Mouse (Mus musculus) ovary, postnatal 14 days (tissue): Measurements from ENCODE around the gene Fcrl1.
"Not testable (repeated sequence)": the region's sequence is repeated elsewhere in the genome, so short reads cannot be mapped to it uniquely, and the experiment has no call there.

Experiments
- DNase-seq: peaks from one replicate; pipeline ENCODE4 v3.0.0; 2022; ENCODE audit warnings: low spot score

Fcrl1 gene

GRCm38 (mm10) chr3:87376195-87377165 is at the start of gene Fcrl1:
Gene Fcrl1, plus strand, starts transcription at chr3:87376387.
- DNase-seq, result no peak

- no peak for DNase-seq
Observed at GRCm38 (mm10) chr3:87337899-87338298, 38.3 kb upstream of the Fcrl1 start.

DNA sequence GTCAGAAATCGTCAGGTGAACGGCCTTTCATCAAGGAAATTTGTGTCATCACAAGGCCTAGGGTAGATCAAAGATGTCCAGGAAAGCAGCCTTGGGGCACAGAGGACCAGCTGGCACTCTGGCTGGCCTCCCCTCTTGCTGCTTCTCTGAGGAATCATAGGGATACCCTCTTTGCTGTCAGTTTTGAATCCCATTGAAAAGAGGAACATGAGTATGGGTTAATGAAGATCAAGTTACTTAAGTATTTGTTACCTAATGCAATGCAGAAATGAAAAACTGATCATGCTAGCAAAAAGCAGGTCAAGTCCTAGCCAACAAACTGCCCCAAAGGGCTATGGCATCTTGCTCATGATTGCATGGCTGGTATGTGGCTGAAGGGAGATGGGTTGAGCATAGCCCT is 25.2 kb upstream of the Fcrl1 start:
- DNase-seq, result not testable (repeated sequence)

DNA sequence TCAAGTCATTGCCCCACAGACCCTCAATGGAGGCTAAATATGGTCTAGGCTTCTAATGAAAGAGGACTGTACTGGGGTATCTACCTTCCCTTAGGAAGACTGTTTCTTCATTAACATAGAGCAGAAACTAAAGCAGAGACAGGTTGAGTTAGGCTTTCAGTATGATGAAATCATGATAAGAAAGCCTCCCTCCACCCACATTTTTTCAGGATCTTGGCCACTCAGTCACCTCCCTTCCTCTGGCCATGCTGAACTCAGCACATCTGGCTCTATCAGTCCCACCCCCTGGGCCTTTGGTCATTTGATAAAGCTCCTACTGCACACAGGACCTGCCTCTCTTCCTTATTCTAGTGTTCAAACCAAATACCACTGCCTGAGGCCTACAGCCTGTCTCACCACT is 18.6 kb upstream of the Fcrl1 start, which contains the start of gene Cd5l:
Gene Cd5l, plus strand, starts transcription at position 301 of the 400 bp plus-strand sequence.
- no peak for DNase-seq

DNA sequence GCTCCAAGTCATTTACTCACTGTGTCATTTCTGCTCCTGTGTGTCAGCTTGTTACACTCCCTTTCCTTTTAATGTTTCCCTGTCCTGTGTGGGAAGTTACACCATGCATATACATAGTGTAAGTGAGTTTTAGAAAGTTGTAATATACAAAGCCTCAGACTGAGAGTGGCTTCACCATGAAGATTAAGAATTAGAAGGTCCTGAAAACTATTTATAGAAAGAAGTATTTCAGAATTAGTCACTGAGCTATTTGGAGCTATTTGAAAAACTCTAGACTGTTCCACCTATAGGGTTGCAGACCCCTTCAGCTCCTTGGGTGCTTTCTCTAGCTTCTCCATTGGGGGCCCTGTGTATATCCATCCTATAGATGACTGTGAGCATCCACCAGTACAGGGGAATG is 17.0 kb upstream of the Fcrl1 start:
- DNase-seq, result no peak

GRCm38 (mm10) chr3:87360466-87360865 is 15.7 kb upstream of the Fcrl1 start:
- DNase-seq, result no peak

GRCm38 (mm10) chr3:87365691-87366090 is 10.5 kb upstream of the Fcrl1 start:
- DNase-seq, result no peak

DNA sequence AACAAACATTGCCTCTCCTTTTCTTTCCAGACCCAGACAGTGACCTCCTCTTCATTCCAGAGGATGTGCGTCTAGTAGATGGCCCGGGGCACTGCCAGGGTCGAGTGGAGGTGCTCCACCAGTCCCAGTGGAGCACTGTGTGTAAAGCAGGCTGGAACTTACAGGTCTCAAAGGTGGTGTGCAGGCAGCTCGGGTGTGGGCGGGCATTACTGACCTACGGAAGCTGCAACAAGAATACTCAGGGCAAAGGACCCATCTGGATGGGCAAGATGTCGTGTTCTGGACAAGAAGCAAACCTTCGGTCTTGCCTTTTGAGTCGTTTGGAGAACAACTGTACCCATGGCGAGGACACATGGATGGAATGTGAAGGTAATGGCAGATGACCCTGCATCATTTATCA is 8.7 kb upstream of the Fcrl1 start:
- DNase-seq, result no peak

DNA sequence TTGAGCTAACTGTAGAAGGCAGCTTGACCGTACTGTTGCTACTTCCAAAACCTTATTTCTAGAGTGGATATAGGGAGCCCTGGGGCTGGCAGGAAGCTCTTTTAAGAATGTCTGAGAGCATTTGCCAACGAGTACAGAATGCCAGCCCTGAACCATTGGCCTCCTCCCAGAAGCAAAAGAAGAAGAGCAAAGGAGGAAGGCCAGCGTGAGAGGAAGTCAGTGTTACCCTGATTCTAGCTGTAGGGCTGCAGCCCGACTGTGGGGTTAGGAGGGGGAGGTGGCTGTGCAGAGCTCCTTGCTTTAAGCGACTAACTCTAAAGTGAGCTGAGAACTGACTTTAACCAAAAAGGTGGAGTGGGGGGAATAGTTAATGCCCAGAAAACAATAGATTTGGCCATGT is 7.0 kb upstream of the Fcrl1 start:
- no peak for DNase-seq

DNA sequence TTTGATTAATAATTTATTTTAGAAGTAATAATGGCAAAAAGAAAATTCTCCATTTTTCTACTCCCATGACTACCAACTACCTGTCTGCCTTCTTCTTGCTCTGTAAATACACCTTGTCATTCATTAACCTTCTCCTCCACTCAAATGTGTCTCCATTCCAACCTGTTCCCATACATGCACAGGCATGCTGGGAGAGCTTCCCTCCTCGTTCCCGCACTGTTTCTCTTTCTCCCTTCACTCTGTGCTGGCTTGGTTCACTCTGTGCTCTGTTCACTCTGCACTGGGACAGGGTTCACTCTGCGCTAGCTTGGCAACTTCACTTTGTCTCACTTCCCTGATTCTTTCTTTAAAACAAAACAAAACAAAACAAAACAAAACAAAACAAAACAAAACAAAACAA is 1.0 kb downstream of the Fcrl1 start:
- no peak for DNase-seq

DNA sequence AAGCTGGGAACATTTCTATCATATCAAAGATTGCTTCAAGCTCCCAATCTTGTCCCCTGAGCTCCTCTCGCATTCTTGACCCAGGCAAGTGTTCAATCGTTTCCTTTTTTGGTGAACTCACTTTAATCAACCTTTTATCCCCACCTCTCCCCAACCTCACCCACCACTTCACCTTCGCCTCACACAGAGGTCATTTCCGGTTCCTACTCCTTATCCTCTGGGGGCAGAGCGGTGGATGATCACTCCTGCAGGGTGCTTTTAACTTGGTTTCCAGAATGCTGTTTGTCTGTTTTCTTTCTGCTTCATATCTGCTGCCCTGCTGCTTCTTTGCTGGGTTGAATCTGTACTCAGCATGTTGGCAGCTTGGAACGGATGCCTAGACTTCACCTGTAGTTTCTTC is 1.5 kb downstream of the Fcrl1 start:
- no peak for DNase-seq

DNA sequence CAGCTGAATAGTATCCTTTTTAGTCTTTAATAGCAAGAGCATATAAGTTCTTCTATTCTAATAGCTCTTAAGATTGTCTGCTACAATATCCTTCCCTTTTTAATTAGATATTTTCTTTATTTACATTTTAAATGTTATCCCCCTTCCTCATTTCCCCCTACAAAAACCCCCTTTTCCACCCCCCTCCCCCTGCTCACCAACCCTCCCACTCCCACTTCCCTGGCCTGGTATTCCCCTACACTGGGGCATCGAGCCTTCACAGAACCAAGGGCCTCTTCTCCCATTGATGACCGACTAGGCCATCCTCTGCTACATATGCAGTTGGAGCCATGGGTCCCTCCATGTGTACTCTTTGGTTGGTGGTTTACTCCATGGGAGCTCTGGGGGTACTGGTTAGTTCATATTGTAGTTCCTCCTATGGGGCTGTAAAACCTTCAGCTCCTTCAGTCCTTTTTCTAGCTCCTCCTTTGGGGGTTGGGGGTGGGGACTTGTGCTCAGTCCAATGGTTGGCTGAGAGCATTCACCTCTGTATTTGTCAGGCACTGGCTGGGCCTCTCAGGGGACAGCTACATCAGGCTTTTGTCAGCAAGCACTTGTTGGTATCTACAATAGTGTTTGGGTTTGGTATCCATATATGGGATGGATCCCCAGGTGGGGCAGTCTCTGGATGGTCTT is 3.6 kb downstream of the Fcrl1 start:
- not testable (repeated sequence) for DNase-seq

DNA sequence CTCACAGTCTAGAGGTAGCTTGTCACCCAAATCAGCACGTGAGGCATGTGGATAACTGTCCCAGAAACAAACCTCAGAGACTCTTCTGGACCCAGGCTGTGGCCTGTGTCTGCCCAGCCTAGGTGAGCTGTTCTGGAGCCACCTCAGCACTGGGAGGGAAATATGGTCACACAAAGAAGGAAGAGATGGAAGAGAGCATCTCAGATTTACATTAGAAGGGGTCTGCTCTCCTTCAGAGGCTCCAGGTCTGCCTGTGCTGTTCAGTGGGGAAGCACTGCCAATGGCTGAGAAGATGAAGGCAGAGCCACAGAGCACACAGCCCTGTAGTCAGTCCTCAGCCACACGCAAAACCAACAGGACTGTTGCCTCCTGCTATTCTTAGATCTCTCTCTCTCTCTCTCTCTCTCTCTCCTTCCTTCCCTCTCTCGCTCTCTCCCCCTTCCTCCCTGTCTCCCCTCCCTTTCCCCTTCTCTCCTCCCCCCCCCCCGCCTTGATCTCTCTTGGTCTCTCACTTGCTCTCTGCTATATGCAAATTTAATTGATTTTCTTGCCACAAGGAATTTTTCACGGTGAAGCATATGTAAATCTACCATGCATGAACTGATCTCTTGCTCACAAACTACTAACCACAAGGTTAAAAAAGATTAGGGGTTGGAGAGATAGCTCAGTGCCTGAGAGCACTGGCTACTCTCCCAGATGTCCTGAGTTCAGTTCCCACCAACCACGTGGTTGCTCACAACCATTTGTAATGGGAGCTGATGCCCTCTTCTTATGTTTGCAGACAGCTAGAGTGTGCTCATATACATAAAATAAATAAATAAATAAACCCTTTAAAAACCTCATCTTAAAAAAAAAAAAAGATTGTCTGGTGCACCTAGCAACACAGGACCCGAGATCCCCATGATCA is 5.9 kb downstream of the Fcrl1 start:
- DNase-seq, result no peak

DNA sequence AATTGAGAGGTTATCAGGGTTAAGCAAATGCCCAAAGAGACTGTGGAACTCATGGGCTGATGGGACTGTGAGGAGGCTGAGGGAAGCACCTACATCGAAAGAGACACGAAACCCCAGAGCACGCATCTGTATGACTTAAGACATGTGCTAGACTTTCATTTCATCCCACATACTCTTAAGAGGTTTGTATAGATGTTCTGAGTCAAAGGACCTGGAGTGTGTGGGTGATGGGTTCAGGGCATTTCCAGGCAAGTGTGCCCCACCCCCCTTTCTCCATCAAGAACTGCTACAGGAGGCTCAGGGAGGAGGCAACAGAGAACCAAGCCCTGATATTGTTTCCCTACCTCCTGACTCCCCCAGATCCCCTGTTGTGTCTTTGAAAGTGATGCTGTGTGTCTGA is 7.1 kb downstream of the Fcrl1 start:
- no peak for DNase-seq

DNA sequence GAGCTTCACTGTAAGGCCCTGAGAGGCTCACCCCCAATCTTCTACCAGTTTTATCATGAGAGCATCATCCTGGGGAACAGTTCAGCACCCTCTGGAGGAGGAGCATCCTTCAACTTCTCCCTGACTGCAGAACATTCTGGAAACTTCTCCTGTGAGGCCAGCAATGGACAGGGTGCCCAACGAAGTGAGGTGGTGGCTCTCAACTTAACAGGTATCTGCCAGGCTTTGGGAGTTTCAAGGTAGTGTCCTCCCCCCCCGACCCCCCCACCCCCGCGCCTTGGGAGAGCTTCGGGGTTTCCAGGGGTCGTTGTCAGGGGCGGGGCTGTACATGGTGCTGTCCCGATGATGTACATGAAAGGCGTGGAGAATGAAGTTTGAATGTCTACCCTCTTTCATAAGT is 8.9 kb downstream of the Fcrl1 start:
- DNase-seq, result no peak

- DNase-seq, result no peak
Observed at GRCm38 (mm10) chr3:87390935-87391334, 14.7 kb downstream of the Fcrl1 start.

DNA sequence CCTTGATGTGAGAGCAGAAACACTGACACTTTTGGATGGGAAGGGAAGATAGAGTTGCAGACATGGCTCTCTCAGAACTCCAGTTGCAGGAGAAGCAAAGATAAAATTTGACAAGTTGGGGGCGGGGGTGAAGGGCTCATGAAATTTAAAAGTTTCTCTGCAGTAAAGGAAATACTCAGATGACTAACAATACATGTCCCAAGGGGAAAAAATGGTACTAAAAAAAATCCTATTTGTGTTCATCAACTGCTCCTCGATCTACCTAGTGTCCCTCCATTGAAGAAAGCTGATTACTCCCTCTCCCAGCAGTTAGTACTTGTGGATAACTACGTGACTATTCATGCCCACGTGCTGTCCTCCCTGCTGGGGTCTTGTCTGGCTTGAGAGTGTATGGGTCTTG is 22.6 kb downstream of the Fcrl1 start:
- no peak for DNase-seq

- DNase-seq, result no peak
Observed at GRCm38 (mm10) chr3:87399906-87400305, 23.7 kb downstream of the Fcrl1 start.

DNA sequence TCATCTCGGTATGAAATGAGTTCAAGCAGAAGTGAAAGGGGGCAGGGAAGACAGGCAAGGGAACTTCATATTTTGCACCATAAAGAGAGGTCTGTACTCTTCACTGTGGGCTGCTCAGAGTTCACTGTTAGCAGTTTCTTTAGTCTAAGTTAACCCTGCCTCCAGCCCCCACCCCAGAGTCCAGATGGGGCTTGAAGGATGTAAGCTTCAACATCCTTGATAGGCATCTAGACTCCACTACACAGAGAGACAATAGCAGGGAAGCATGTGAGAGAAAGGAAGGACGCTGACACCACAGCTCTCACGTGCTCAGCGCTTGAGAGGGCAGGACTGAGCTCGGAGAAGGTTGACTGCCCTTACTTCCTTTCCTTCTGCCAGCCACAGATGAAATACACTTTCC is 25.1 kb downstream of the Fcrl1 start:
- DNase-seq, result no peak

DNA sequence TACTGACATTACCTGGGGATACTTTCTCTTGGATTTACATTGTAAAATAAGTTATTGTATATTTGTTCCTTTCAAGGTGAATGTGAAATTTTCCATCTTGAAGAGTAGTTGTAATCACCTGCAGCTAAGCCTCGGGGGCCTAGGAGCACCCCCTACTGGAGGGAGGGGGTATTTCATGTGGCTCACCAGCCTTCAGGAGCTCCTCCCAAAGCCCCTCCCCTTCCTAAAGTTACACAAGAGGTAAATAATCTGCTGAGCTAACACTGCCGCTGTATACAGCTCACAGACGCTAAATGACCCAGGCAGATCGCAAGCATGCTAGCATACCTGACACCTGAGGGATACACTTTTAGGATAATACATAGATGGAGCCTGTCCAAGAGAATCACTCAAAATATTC is 32.0 kb downstream of the Fcrl1 start:
- no peak for DNase-seq

GRCm38 (mm10) chr3:87409196-87409935 is 33.2 kb downstream of the Fcrl1 start:
- no peak for DNase-seq

DNA sequence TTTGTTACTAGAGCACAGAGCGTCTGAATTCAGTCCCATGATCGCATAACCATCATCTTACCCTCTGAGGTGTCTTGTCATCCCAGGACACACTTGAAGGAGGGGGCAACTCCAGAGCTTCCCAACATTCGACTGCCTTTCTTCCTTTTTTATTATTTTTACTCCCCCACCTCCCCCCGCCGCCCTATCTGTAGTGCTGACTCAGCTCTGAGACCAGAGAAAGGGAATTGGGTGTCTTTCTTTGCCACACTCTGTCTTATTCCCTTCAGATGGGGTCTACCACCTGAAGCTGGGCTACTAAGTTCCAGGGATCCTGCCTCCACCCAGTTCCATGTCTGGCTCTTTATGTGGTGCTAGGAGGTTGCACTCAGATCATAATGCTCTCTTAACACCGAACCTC is 34.4 kb downstream of the Fcrl1 start:
- DNase-seq, result no peak
